Mouse (Mus musculus) heart, adult 2 months (tissue): ENCODE results near the gene Muc3. TPM values are rescaled to one million over a fixed set of nuclear protein-coding genes. Genes with fewer than 3 reads are reported as not detected.

Experiments
- DNase-seq, 2 experiments: peaks; one replicate each; pipeline ENCODE4 v3.0.0; 2021
- H3K27ac ChIP-seq: fragments of 200-600 bp; 2 replicates; pipeline ENCODE4 v1.8.1; 2022
- H3K27me3 ChIP-seq: fragments of 200-500 bp; 2 replicates; pipeline ENCODE4 v1.6.1; 2012; ENCODE audit warnings: mild to moderate bottlenecking, low read length, inconsistent platforms, mixed read lengths; ENCODE audit not compliant: control insufficient read depth, insufficient read depth
- H3K36me3 ChIP-seq: fragments of 200-500 bp; 2 replicates; pipeline ENCODE4 v1.6.1; 2012; ENCODE audit warnings: low read length, inconsistent platforms; ENCODE audit not compliant: control insufficient read depth, insufficient read depth
- H3K4me1 ChIP-seq: fragments of 200-500 bp; 2 replicates; pipeline ENCODE4 v1.6.1; 2011; ENCODE audit warnings: low read length; ENCODE audit not compliant: control insufficient read depth, insufficient read depth
- H3K4me3 ChIP-seq: fragments of 200-600 bp; 2 replicates; pipeline ENCODE4 v1.8.1; 2022
- H3K79me2 ChIP-seq: fragments of 200-500 bp; replicated peaks from 2 replicates; pipeline ENCODE4 v1.6.1; 2012; ENCODE audit warnings: mild to moderate bottlenecking, inconsistent platforms, low read length, moderate library complexity, mixed read lengths; ENCODE audit not compliant: control insufficient read depth, insufficient read depth
- H3K9ac ChIP-seq: fragments of 200-500 bp; 2 replicates; pipeline ENCODE4 v1.6.1; 2012; ENCODE audit warnings: low read depth, mild to moderate bottlenecking, control low read depth, inconsistent platforms, low read length, mixed read lengths
- CTCF ChIP-seq: fragments of 200-600 bp; IDR thresholded peaks from 2 replicates; pipeline ENCODE4 v1.8.1; 2022; ENCODE audit warnings: antibody characterized with exemption, mild to moderate bottlenecking, moderate library complexity
- EP300 ChIP-seq: fragments of 200-500 bp; IDR thresholded peaks from 2 replicates; pipeline ENCODE4 v1.6.1; 2011; ENCODE audit warnings: low read depth, low read length, control low read depth; ENCODE audit not compliant: insufficient read depth
- POLR2A ChIP-seq: fragments of 200-500 bp; IDR thresholded peaks from 2 replicates; pipeline ENCODE4 v1.6.1; 2011; ENCODE audit warnings: mild to moderate bottlenecking, low read depth, low read length, control low read depth; ENCODE audit not compliant: insufficient read depth
- WGBS: fragments of 180-500 bp; shearing (Covaris S2); methylation state at CpG from one replicate; pipeline ENCODE4 v1.1.7; 2018; 5-methylcytosine and 5-hydroxymethylcytosine counted together
- intact Hi-C: fragments of 180-260 bp; cut with DNase I; formaldehyde crosslinking; loops from one replicate; pipeline ENCODE4 v1.15.1; 2025
- polyA plus RNA-seq: library from polyadenylated mRNA; depleted of rRNA; stranded (reverse); fragments of >200 nt; gene quantifications from 2 replicates; pipeline ENCODE4 v1.2.3, GENCODE M21; 2012; rRNA removed
- total RNA-seq, 2 experiments: library from RNA; stranded (reverse); gene quantifications; 2 replicates each; pipeline ENCODE4 v1.2.3; 2021

Gene Muc3
- total and polyA plus RNA-seq, 3 experiments, result not detected

DNA sequence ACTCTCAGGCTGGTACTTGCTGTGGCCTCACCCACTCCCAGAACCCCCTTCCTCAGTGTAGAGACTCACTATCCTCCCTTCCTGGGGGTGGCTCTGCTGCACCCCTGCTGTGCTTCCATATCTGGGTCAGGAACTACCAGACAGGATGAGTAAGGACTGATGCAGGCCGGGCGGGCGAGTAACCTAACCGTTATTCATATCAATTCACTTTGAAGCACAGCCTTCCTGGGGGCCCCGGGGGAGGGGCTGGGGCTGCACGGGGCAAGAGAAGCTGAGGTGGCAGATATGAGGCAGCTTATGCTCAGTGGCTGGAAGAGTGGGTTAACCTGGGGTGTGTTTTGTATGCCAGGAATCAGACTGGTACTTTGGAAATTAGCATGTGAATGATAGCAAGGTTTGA is 64.1 kb downstream of the Muc3 start:
- H3K79me2 ChIP-seq, result no peaks in the 10 kb centered on the region
- H3K9ac ChIP-seq, result no peak overlapping the region
- H3K27ac ChIP-seq, result no peak overlapping the region
- no peaks in the 10 kb centered on the region for H3K27me3 ChIP-seq
- DNase-seq, result no peak
- no peak for TF ChIP-seq EP300
- no peak for TF ChIP-seq CTCF
- TF ChIP-seq POLR2A, result no peak
- H3K36me3 ChIP-seq, result no peaks in the 10 kb centered on the region
- WGBS, result 74% methylated on average over 6 of the region's 6 CpGs
- H3K4me3 ChIP-seq, result no peak overlapping the region
- intact Hi-C loops, result no loop called here
- peaks cover 4% of the 10 kb centered on the region for H3K4me1 ChIP-seq

Other genes with a start within 250 kb of the Muc3 start
- gene Ift22, start 241.2 kb downstream of the Muc3 start, total RNA-seq, result 10 to 100 TPM in 1 of 2 experiments, 1 to 10 TPM in 1; 8.7 to 10.9 TPM
- gene Ift22, start 241.2 kb downstream of the Muc3 start, polyA plus RNA-seq, result 7.2 and 7.8 TPM in 2 replicates
- gene Fis1, start 196.0 kb downstream of the Muc3 start, total RNA-seq, result 100 to 1,000 TPM; 176 to 197 TPM
- gene Fis1, start 196.0 kb downstream of the Muc3 start, polyA plus RNA-seq, result 150 and 152 TPM in 2 replicates
- gene Cldn15, start 182.7 kb downstream of the Muc3 start, total RNA-seq, result 1 to 10 TPM; 7.3 to 8.7 TPM
- 13.3 and 15.1 TPM in 2 replicates for gene Cldn15, start 182.7 kb downstream of the Muc3 start, polyA plus RNA-seq
- gene Plod3, start 162.3 kb downstream of the Muc3 start, total RNA-seq, result 10 to 100 TPM; 32.0 to 37.1 TPM
- 30.3 and 30.8 TPM in 2 replicates for gene Plod3, start 162.3 kb downstream of the Muc3 start, polyA plus RNA-seq
- gene Znhit1, start 161.3 kb downstream of the Muc3 start, total RNA-seq, result 10 to 100 TPM; 65.5 to 70.1 TPM
- gene Znhit1, start 161.3 kb downstream of the Muc3 start, polyA plus RNA-seq, result 53.6 and 58.4 TPM in 2 replicates
- gene Vgf, start 122.9 kb downstream of the Muc3 start, total RNA-seq, result not detected
- gene Vgf, start 122.9 kb downstream of the Muc3 start, polyA plus RNA-seq, result 0.06 TPM in 2 replicates
- 10 to 100 TPM; 33.9 to 36.8 TPM for gene Ap1s1, start 103.2 kb downstream of the Muc3 start, total RNA-seq
- gene Ap1s1, start 103.2 kb downstream of the Muc3 start, polyA plus RNA-seq, result 23.4 and 38.6 TPM in 2 replicates
- 10 to 100 TPM; 24.0 to 29.6 TPM for gene Serpine1, start 77.1 kb downstream of the Muc3 start, total RNA-seq
- 21.9 and 41.8 TPM in 2 replicates for gene Serpine1, start 77.1 kb downstream of the Muc3 start, polyA plus RNA-seq
- 10 to 100 TPM; 19.0 to 22.2 TPM for gene Trim56, start 33.1 kb downstream of the Muc3 start, total RNA-seq
- 6.9 and 7.5 TPM in 2 replicates for gene Trim56, start 33.1 kb downstream of the Muc3 start, polyA plus RNA-seq
- gene Muc3a, start 63.1 kb upstream of the Muc3 start, total RNA-seq, result under 1 TPM; 0.16 to 0.37 TPM
- gene Muc3a, start 63.1 kb upstream of the Muc3 start, polyA plus RNA-seq, result 0.53 and 0.90 TPM in 2 replicates
- gene Ache, start 138.2 kb upstream of the Muc3 start, total RNA-seq, result 1 to 10 TPM; 1.5 to 2.2 TPM
- gene Ache, start 138.2 kb upstream of the Muc3 start, polyA plus RNA-seq, result 3.5 and 4.9 TPM in 2 replicates
- 1 to 10 TPM; 8.1 to 8.8 TPM for gene Ufsp1, start 145.3 kb upstream of the Muc3 start, total RNA-seq
- gene Ufsp1, start 145.3 kb upstream of the Muc3 start, polyA plus RNA-seq, result 11.8 and 12.8 TPM in 2 replicates
- 10 to 100 TPM; 60.5 to 66.4 TPM for gene Srrt, start 158.4 kb upstream of the Muc3 start, total RNA-seq
- gene Srrt, start 158.4 kb upstream of the Muc3 start, polyA plus RNA-seq, result 63.9 and 74.2 TPM in 2 replicates
- 10 to 100 TPM; 12.5 to 13.6 TPM for gene Trip6, start 165.1 kb upstream of the Muc3 start, total RNA-seq
- 23.5 and 24.2 TPM in 2 replicates for gene Trip6, start 165.1 kb upstream of the Muc3 start, polyA plus RNA-seq
- 1 to 10 TPM; 1.7 to 2.2 TPM for gene Slc12a9, start 184.3 kb upstream of the Muc3 start, total RNA-seq
- 6.0 and 8.9 TPM in 2 replicates for gene Slc12a9, start 184.3 kb upstream of the Muc3 start, polyA plus RNA-seq
- 10 to 100 TPM; 45.9 to 53.9 TPM for gene Ephb4, start 200.8 kb upstream of the Muc3 start, total RNA-seq
- 35.2 and 51.8 TPM in 2 replicates for gene Ephb4, start 200.8 kb upstream of the Muc3 start, polyA plus RNA-seq